Mouse (Mus musculus): ENCODE measurements at regions not wholly inside any gene's neighbourhood (a gene's known extent, or its start where the extent isn't known, plus 50 kb on each side); places are given as distances from the start of the nearest gene placed in this dataset.

DNA sequence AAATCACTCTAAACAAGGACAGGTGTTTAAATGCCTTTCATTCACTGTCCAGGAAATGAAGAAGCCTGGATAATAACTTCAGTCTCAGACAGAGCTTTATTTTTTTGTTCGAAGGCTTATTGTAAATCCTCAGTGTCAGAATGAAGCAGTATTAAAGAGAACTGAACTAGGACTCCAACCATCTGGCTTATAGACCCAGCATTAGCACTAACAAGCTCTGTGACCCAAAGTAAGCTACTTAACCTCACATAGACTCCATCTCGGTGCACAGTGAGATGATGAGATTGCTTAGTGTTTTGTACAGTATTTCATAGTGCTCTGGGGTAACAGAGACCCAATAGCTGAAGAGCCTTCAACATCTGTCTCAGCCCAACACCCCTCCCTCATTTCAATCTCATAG lies 738.2 kb upstream of the Map3k7 start:
- no peaks in the 10 kb centered on the region for H3K4me1 ChIP-seq (ENCODE audit: control insufficient read depth, insufficient read depth, insufficient read length, low read length)
- no peaks in the 10 kb centered on the region for H3K27me3 ChIP-seq (ENCODE audit: control insufficient read depth, insufficient read depth, low read length)
- no peak overlapping the region for H3K27ac ChIP-seq (ENCODE audit: insufficient read depth, low read depth, low read length)
- no peak overlapping the region for H3K4me3 ChIP-seq (ENCODE audit: low read depth, low read length)
- WGBS, result 77% methylated on average over 2 of the region's 2 CpGs
- no peaks in the 10 kb centered on the region for H3K36me3 ChIP-seq (ENCODE audit: control insufficient read depth, insufficient read depth, low read length)
- no peak for TF ChIP-seq CTCF (IDR thresholded peaks at IDR 0.05; ENCODE audit: extremely low read depth, insufficient read length, insufficient replicate concordance, low read depth, low read length)
- no peak for TF ChIP-seq POLR2A (IDR thresholded peaks at IDR 0.05; ENCODE audit: low read depth, low read length)

DNA sequence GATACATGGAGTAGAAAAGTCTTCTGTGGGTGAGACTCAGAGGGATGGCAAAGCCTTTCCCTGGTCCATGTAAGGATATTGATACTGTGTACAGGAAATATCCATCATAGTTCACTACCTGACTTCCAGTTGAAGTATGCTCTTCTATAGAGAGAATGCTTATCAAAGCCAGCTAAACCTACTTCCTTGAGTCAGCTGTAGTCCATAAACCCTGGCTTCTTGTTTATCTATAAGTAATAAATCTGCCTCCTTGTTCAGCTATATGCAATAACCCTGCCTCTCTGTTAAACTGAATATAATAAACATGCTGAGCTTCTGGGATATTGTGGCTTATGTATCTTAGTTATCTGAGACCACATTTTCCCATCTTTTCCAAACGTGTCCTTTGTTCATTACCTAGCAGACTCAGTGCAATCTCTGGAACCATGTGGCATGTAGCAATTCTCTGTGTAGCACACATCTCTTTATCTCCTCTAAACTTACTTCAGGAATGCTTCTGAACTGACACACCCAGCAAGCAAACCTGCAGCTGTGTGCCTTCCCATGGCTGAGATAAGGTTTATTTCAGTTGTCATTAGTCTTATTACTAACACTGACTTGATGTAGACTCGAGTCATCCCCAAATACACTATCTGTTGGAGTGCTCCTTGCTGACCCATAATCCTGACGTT lies 694.9 kb upstream of the Map3k7 start:
- no peaks in the 10 kb centered on the region for H3K4me1 ChIP-seq (ENCODE audit: control insufficient read depth, insufficient read depth, insufficient read length, low read length)
- H3K27ac ChIP-seq (ENCODE audit: insufficient read depth, low read depth, low read length), result no peak overlapping the region
- TF ChIP-seq POLR2A (IDR thresholded peaks at IDR 0.05; ENCODE audit: low read depth, low read length) (no peak), CTCF (IDR thresholded peaks at IDR 0.05; ENCODE audit: extremely low read depth, insufficient read length, insufficient replicate concordance, low read depth, low read length) (no peak)
- 23% methylated on average over 3 of the region's 3 CpGs for WGBS
- H3K27me3 ChIP-seq (ENCODE audit: control insufficient read depth, insufficient read depth, low read length), result no peaks in the 10 kb centered on the region
- no peak overlapping the region for H3K4me3 ChIP-seq (ENCODE audit: low read depth, low read length)
- H3K36me3 ChIP-seq (ENCODE audit: control insufficient read depth, insufficient read depth, low read length), result no peaks in the 10 kb centered on the region

DNA sequence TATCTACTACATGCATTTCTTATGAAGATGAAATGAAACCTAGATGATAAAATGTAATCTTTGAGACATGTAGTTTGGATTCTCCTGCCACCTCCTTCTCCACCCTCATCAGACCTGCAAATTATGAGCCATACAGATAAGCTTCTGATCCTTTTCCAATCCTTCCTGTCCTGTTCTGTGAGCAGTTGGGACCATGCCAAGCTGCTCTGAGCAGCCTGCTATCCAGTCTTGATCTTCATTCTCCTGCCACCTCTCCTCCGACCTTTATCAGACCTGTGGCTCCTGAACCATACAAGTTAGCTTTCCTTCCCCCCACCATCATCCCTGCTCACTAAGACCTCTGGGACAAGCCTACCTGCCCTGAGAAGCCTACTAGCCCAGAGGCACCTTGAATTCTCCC lies 689.8 kb upstream of the Map3k7 start:
- WGBS, result 68% methylated on average over 1 of the region's 1 CpGs
- Histone ChIP-seq H3K27ac (ENCODE audit: insufficient read depth, low read depth, low read length) (no peak overlapping the region), H3K4me1 (ENCODE audit: control insufficient read depth, insufficient read depth, insufficient read length, low read length) (no peaks in the 10 kb centered on the region), H3K36me3 (ENCODE audit: control insufficient read depth, insufficient read depth, low read length) (no peaks in the 10 kb centered on the region), H3K27me3 (ENCODE audit: control insufficient read depth, insufficient read depth, low read length) (no peaks in the 10 kb centered on the region), H3K4me3 (ENCODE audit: low read depth, low read length) (no peak overlapping the region)
- TF ChIP-seq POLR2A (IDR thresholded peaks at IDR 0.05; ENCODE audit: low read depth, low read length) (no peak), CTCF (IDR thresholded peaks at IDR 0.05; ENCODE audit: extremely low read depth, insufficient read length, insufficient replicate concordance, low read depth, low read length) (no peak)

DNA sequence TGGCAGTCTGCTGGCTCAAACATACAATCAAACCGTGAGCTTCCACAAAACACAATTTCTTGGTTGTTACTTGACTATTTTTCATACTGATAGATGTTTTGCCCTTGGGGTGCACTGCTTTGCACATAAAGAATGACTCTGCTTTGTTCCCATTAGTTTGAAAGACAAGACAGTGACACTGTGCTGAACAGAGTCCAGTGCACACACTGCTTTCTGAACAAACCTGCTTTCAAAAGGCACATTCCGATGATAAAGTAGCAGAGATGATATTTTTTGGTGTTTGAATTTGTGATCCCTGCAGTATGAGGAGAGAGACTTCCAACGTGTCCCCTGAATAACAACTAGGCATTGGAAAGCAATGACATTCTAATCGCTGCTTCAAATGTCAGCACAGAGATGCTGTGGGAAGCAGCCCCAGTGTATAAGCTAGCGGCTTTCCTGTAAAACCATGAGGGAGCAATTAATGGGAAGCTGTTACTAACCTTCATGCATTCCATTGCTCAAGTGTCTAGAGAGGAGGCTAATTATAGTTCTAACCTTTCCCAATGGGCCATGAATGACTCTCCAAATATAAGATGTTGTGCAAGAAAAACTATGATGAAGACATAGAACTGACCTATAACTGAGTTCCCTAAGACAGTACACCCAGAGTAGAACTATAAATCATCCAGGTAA lies 673.5 kb upstream of the Map3k7 start:
- H3K27ac ChIP-seq (ENCODE audit: insufficient read depth, low read depth, low read length), result no peak overlapping the region
- H3K27me3 ChIP-seq (ENCODE audit: control insufficient read depth, insufficient read depth, low read length), result no peaks in the 10 kb centered on the region
- no peaks in the 10 kb centered on the region for H3K36me3 ChIP-seq (ENCODE audit: control insufficient read depth, insufficient read depth, low read length)

DNA sequence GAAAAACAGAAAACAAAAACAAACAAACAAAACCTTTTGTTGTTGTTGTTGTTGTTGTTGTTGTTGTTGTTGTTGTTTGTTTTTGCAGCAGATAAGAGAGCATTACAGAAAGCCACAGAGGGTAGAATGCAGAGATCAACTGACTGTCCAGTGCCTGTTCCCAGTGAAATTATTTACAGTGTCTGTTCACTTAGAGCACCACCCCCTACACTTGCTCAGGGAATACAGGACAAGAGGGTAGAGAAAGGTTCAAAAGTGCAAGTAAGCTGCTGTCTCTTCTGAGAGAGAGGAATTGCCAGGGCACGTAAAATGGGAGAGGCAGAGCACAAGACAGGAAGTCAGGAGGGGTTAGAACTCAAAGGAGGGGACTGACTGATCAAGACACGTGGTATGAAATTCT lies 670.1 kb upstream of the Map3k7 start:
- Histone ChIP-seq H3K27ac (ENCODE audit: insufficient read depth, low read depth, low read length) (no peak overlapping the region), H3K27me3 (ENCODE audit: control insufficient read depth, insufficient read depth, low read length) (no peaks in the 10 kb centered on the region), H3K36me3 (ENCODE audit: control insufficient read depth, insufficient read depth, low read length) (no peaks in the 10 kb centered on the region), H3K4me1 (ENCODE audit: control insufficient read depth, insufficient read depth, insufficient read length, low read length) (no peaks in the 10 kb centered on the region), H3K4me3 (ENCODE audit: low read depth, low read length) (no peak overlapping the region)
- 43% methylated on average over 2 of the region's 2 CpGs for WGBS
- TF ChIP-seq POLR2A (IDR thresholded peaks at IDR 0.05; ENCODE audit: low read depth, low read length) (no peak), CTCF (IDR thresholded peaks at IDR 0.05; ENCODE audit: extremely low read depth, insufficient read length, insufficient replicate concordance, low read depth, low read length) (no peak)

More for the DNA sequence above, 673.5 kb upstream of the Map3k7 start:
- no peak for TF ChIP-seq POLR2A (IDR thresholded peaks at IDR 0.05; ENCODE audit: low read depth, low read length)
- no peak for TF ChIP-seq CTCF (IDR thresholded peaks at IDR 0.05; ENCODE audit: extremely low read depth, insufficient read length, insufficient replicate concordance, low read depth, low read length)
- H3K4me1 ChIP-seq (ENCODE audit: control insufficient read depth, insufficient read depth, insufficient read length, low read length), result no peaks in the 10 kb centered on the region
- 72% methylated on average over 5 of the region's 5 CpGs for WGBS
- no peak overlapping the region for H3K4me3 ChIP-seq (ENCODE audit: low read depth, low read length)

DNA sequence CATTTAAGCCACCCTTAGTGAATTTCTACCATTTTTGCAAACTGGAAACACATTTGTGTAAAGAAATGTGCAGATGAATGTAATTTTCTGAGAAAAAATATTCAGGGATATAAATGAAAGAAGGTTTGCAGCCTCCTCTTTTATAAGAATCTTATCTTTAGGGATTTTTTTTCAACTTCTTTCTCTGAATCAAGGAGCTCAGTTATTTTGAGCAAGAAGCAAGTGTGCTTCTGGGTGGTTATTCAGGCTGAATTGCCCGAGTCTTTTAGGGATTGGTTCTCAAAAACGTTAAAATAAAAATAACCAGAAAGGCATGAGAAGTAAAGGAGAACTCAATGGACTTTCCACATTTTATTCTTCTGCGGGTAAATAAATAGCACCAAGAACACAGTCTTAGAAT lies 666.0 kb upstream of the Map3k7 start:
- WGBS, result 81% methylated on average over 3 of the region's 3 CpGs
- H3K4me3 ChIP-seq (ENCODE audit: low read depth, low read length), result no peak overlapping the region
- no peak overlapping the region for H3K27ac ChIP-seq (ENCODE audit: insufficient read depth, low read depth, low read length)
- no peaks in the 10 kb centered on the region for H3K27me3 ChIP-seq (ENCODE audit: control insufficient read depth, insufficient read depth, low read length)
- H3K36me3 ChIP-seq (ENCODE audit: control insufficient read depth, insufficient read depth, low read length), result no peaks in the 10 kb centered on the region
- no peaks in the 10 kb centered on the region for H3K4me1 ChIP-seq (ENCODE audit: control insufficient read depth, insufficient read depth, insufficient read length, low read length)
- no peak for TF ChIP-seq CTCF (IDR thresholded peaks at IDR 0.05; ENCODE audit: extremely low read depth, insufficient read length, insufficient replicate concordance, low read depth, low read length)
- no peak for TF ChIP-seq POLR2A (IDR thresholded peaks at IDR 0.05; ENCODE audit: low read depth, low read length)

DNA sequence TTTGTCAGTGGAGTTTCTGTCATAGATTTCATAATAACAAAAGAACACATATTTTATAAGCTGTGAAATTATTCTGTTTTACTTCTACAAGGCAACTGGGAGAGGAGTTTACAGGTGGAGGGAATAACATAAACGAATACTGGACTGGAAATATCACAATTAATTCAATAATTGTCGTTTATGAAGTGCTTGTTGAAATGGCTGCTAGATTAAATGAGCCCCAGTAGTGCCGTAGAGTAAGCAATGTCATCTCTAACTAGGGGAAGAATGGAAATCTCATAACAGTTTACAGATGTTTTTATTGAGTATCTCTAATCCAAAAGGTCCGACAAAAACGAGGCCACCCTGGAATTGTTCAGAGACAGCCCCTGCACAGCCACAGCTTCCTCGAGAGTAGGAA lies 644.6 kb upstream of the Map3k7 start:
- no peaks in the 10 kb centered on the region; the same call in 1 of the 2 replicates for H3K27me3 ChIP-seq (ENCODE audit: control insufficient read depth, insufficient read depth, low read length)
- no peak overlapping the region for H3K27ac ChIP-seq (ENCODE audit: insufficient read depth, low read depth, low read length)
- WGBS, result 58% methylated on average over 6 of the region's 6 CpGs
- no peaks in the 10 kb centered on the region for H3K4me1 ChIP-seq (ENCODE audit: control insufficient read depth, insufficient read depth, insufficient read length, low read length)
- H3K4me3 ChIP-seq (ENCODE audit: low read depth, low read length), result no peak overlapping the region
- TF ChIP-seq POLR2A (IDR thresholded peaks at IDR 0.05; ENCODE audit: low read depth, low read length) (no peak), CTCF (IDR thresholded peaks at IDR 0.05; ENCODE audit: extremely low read depth, insufficient read length, insufficient replicate concordance, low read depth, low read length) (no peak)
- H3K36me3 ChIP-seq (ENCODE audit: control insufficient read depth, insufficient read depth, low read length), result no peaks in the 10 kb centered on the region
